Mouse (Mus musculus) neural tube, embryonic 14.5 days (tissue): ENCODE data around the gene Ankrd17. TPM values are rescaled to one million over a fixed set of nuclear protein-coding genes. Genes with fewer than 3 reads are reported as not detected.

Experiments
- ATAC-seq: fragments of 200-750 bp; cut with Nextera tagmentation; 2 replicates; pipeline ENCODE4 v1.8.0; 2017; ENCODE audit warnings: low read depth, mild to moderate bottlenecking, moderate TSS enrichment, moderate library complexity
- H3K27ac ChIP-seq: fragments of 300-500 bp; sonication (generic); 2 replicates; pipeline ENCODE4 v1.5.1; 2014; ENCODE audit warnings: low read depth, mild to moderate bottlenecking, control low read depth, low read length, moderate library complexity, mixed read lengths
- H3K27me3 ChIP-seq: fragments of 300-500 bp; sonication (generic); 2 replicates; pipeline ENCODE4 v1.6.1; 2014; ENCODE audit warnings: low read length; ENCODE audit not compliant: control insufficient read depth, insufficient read depth
- H3K36me3 ChIP-seq: fragments of 300-500 bp; sonication (generic); 2 replicates; pipeline ENCODE4 v1.6.1; 2014; ENCODE audit warnings: low read length, mixed read lengths; ENCODE audit not compliant: control insufficient read depth, insufficient read depth
- H3K4me1 ChIP-seq: fragments of 300-500 bp; sonication (generic); 2 replicates; pipeline ENCODE4 v1.6.1; 2014; ENCODE audit warnings: low read length; ENCODE audit not compliant: control insufficient read depth, insufficient read depth
- H3K4me2 ChIP-seq: fragments of 300-500 bp; sonication (generic); 2 replicates; pipeline ENCODE4 v1.6.1; 2014; ENCODE audit warnings: mild to moderate bottlenecking, low read depth, low read length, control low read depth
- H3K4me3 ChIP-seq: fragments of 300-500 bp; sonication (generic); 2 replicates; pipeline ENCODE4 v1.5.1; 2014; ENCODE audit warnings: low read depth, low read length, control low read depth, mixed read lengths
- H3K9ac ChIP-seq: fragments of 300-500 bp; sonication (generic); replicated peaks from 2 replicates; pipeline ENCODE4 v1.6.1; 2014; ENCODE audit warnings: low read depth, mild to moderate bottlenecking, control low read depth, low read length, mixed read lengths
- H3K9me3 ChIP-seq: fragments of 300-500 bp; sonication (generic); 2 replicates; pipeline ENCODE4 v1.6.1; 2016; ENCODE audit warnings: low read length; ENCODE audit not compliant: control insufficient read depth
- WGBS: fragments of 180-500 bp; shearing (Covaris S2); extraction: QIAGEN DNeasy Blood & Tissue Kit; methylation state at CpG from one replicate; pipeline ENCODE4 v1.1.7; 2014; 5-methylcytosine and 5-hydroxymethylcytosine counted together
- polyA plus RNA-seq: library from polyadenylated mRNA; unstranded; fragments of >200 nt; fragmentation: Nextera tagmentation; extraction: Ambion mirVana; gene quantifications from 2 replicates; pipeline ENCODE4 v1.2.1, GENCODE M21; 2014

Ankrd17 gene
- 41.1 and 43.6 TPM in 2 replicates for polyA plus RNA-seq

DNA sequence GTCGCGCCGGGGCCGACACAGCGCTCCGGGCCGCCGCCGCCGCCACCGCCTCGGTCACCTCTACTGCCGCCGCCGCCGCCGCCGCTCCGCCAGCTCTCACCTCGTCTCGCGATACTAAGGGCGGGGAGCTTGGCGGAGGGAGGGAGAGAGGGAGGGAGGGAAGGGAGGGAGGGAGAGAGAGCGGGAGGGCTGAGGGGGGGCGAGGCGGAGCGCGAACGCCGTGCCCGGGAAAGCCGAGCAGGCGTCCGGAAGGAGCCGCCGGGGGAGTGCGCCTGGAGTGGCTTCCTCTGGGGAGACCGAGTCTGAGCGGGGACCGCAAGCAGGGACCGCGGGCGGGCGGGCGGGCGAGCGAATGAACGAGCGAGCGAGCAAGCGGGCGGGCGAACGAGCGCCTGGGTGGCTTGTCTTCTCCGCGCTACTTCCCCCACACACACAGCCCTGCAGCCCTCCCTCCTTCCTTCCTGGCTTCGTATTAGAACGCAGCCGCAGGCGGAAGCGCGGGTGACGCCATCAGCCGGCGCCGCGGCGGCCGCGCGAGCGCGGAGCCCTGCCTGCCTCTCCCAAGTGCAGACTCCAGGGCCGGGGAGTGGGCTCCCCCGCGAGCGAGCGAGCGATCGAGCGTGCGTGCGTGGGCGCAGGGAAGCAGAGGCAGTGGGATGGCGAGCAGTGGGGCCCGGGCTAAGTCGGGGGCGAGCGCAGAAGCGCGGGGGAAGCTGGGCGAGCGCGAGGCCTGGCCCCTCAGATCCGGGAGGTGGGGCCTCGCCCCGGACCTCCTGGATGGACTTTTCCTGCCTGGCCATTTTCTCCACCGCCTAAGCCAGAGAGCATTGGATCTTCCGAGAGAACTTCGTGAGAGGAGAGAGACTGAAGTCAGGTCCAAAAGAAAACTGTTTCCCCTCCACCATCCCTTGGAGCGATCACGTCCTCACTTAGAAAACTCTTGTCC, at the start of gene Ankrd17:
Ankrd17 (minus strand) TSS at position 457 of the 946 bp plus-strand sequence.
- under 1% methylated on average over 82 of the region's 104 CpGs for WGBS

DNA sequence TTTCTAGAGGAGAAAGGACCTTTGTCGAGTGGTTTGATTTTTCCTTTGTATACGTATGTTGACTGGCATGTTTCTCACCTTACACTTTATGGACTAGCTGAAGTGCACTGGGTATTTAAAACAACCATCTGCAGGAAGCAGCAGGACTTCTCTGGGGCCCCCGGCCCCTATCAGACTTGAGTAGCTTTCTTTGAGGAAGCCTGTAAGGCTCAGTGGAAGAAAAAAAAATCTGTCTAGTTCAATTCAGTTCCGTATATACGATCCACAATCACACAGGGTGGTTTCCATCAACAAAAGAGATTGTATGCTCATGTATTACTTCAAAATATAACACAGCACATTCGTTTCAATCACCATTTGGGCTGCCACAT, 48.5 kb upstream of the Ankrd17 start:
- Histone ChIP-seq H3K4me3 (no peak overlapping the region), H3K4me2 (no peak overlapping the region), H3K36me3 (no peaks in the 10 kb centered on the region), H3K27me3 (no peaks in the 10 kb centered on the region), H3K4me1 (no peaks in the 10 kb centered on the region), H3K9ac (no peak overlapping the region), H3K27ac (no peak overlapping the region), H3K9me3 (no peaks in the 10 kb centered on the region)
- 69% methylated on average over 6 of the region's 6 CpGs for WGBS
- no peak for ATAC-seq

More for the DNA sequence above, at the start of gene Ankrd17:
- Histone ChIP-seq H3K4me3 (peak within 1 kb of the TSS; percentile 83), H3K4me1 (peaks cover 21% of the 10 kb centered on the region), H3K9ac (peak within 1 kb of the TSS; percentile 91), H3K36me3 (no peaks in the 10 kb centered on the region), H3K4me2 (peak within 1 kb of the TSS; percentile 65), H3K27me3 (no peaks in the 10 kb centered on the region), H3K27ac (peak within 1 kb of the TSS; percentile 99), H3K9me3 (no peaks in the 10 kb centered on the region)
- ATAC-seq = peak; percentile 95

- Histone ChIP-seq H3K27me3 (no peaks in the 10 kb centered on the region), H3K27ac (no peak overlapping the region), H3K9ac (no peak overlapping the region), H3K4me1 (no peaks in the 10 kb centered on the region), H3K9me3 (no peaks in the 10 kb centered on the region), H3K4me2 (no peak overlapping the region), H3K36me3 (no peaks in the 10 kb centered on the region), H3K4me3 (no peak overlapping the region)
- 85% methylated on average over 8 of the region's 8 CpGs for WGBS
- no peak for ATAC-seq
These were observed 48.0 kb upstream of the Ankrd17 start for GRCm38 (mm10) chr5:90414142-90414924.

GRCm38 (mm10) chr5:90405210-90405609, 38.8 kb upstream of the Ankrd17 start:
- Histone ChIP-seq H3K36me3 (no peaks in the 10 kb centered on the region), H3K27me3 (no peaks in the 10 kb centered on the region), H3K4me3 (no peak overlapping the region), H3K9me3 (no peaks in the 10 kb centered on the region), H3K4me2 (no peak overlapping the region), H3K4me1 (no peaks in the 10 kb centered on the region), H3K9ac (no peak overlapping the region), H3K27ac (no peak overlapping the region)
- 92% methylated on average over 4 of the region's 4 CpGs for WGBS
- ATAC-seq = no peak

GRCm38 (mm10) chr5:90396817-90397216, 30.4 kb upstream of the Ankrd17 start:
- H3K4me3 ChIP-seq = no peak overlapping the region
- no peak overlapping the region for H3K4me2 ChIP-seq
- H3K4me1 ChIP-seq = no peaks in the 10 kb centered on the region
- ATAC-seq = no peak
- no peaks in the 10 kb centered on the region for H3K9me3 ChIP-seq
- 96% methylated on average over 4 of the region's 4 CpGs for WGBS
- no peak overlapping the region for H3K9ac ChIP-seq
- no peak overlapping the region for H3K27ac ChIP-seq
- no peaks in the 10 kb centered on the region for H3K27me3 ChIP-seq
- no peaks in the 10 kb centered on the region for H3K36me3 ChIP-seq

GRCm38 (mm10) chr5:90394322-90394721, 27.9 kb upstream of the Ankrd17 start:
- no peak overlapping the region for H3K27ac ChIP-seq
- 84% methylated on average over 4 of the region's 4 CpGs for WGBS

DNA sequence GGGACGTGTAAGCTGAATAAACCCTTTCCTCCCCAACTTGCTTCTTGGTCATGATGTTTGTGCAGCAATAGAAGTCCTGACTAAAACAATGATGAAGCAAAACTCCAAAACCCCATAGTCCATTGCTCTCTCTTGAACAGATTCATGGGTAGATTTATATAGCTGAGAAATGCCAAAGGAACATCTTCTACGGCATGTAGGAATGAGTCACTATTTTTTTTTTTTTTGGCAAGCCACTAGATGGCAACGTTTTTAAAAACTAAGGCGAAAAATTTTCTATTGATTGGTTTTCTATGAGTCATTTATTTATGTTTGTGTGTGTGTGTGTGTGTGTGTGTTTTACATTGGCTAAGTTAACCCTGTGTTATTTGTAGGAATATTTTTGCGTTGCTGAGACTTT, 27.4 kb upstream of the Ankrd17 start:
- Histone ChIP-seq H3K27me3 (no peaks in the 10 kb centered on the region), H3K4me1 (no peaks in the 10 kb centered on the region), H3K27ac (no peak overlapping the region), H3K9me3 (no peaks in the 10 kb centered on the region), H3K4me3 (no peak overlapping the region), H3K36me3 (no peaks in the 10 kb centered on the region), H3K4me2 (no peak overlapping the region), H3K9ac (no peak overlapping the region)
- 68% methylated on average over 5 of the region's 5 CpGs for WGBS
- no peak for ATAC-seq

More at GRCm38 (mm10) chr5:90394322-90394721, 27.9 kb upstream of the Ankrd17 start:
- H3K27me3 ChIP-seq = no peaks in the 10 kb centered on the region
- H3K9me3 ChIP-seq = no peaks in the 10 kb centered on the region
- ATAC-seq = no peak
- H3K4me3 ChIP-seq = no peak overlapping the region
- no peak overlapping the region for H3K4me2 ChIP-seq
- no peaks in the 10 kb centered on the region for H3K4me1 ChIP-seq
- H3K36me3 ChIP-seq = no peaks in the 10 kb centered on the region
- no peak overlapping the region for H3K9ac ChIP-seq

DNA sequence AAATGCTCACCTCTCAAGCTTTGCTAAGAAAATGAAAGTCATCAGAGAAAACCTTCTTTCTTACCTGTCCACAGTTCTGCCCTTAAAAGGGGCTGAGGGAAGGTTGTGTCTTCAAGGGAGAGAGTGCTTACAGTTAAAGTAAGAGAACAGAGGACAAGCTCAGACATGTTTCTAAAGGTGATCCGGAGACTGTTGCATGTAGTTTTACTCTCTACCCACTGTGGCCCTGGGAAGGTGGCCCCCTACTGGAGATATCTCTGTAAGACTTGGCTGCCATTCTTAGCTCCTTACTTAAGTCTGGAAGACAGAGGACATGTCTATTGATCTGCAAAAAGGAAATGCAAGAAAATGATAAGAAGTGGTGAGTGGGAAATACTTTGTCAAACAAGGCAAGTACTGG, 16.7 kb upstream of the Ankrd17 start:
- Histone ChIP-seq H3K36me3 (no peaks in the 10 kb centered on the region), H3K27me3 (no peaks in the 10 kb centered on the region), H3K27ac (no peak overlapping the region), H3K4me2 (no peak overlapping the region), H3K9ac (no peak overlapping the region), H3K4me1 (no peaks in the 10 kb centered on the region), H3K4me3 (no peak overlapping the region), H3K9me3 (no peaks in the 10 kb centered on the region)
- no peak for ATAC-seq
- WGBS = 51% methylated on average over 1 of the region's 1 CpGs

DNA sequence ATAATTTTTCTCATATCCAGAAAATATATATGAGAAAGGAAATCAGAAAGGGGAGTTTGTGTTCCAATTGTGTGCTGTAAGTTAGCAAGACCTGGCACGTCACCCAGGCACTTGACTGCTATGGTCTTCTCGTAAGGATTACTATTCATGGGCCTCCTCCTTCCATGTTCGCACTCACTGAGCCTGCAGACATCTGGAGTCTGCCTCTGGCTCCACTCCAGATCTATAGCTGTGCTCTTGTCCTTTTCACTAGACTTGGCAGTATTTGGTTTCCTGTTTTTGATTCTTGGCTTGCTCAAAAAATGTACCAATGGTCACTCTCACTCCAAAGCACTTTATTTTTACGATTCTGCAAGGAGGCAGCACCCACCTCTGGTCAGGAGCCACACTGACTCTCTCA, 15.1 kb upstream of the Ankrd17 start:
- no peak overlapping the region for H3K4me3 ChIP-seq
- 68% methylated on average over 4 of the region's 4 CpGs for WGBS
- no peaks in the 10 kb centered on the region for H3K36me3 ChIP-seq
- no peak overlapping the region for H3K4me2 ChIP-seq
- no peak for ATAC-seq
- H3K27me3 ChIP-seq = no peaks in the 10 kb centered on the region
- H3K4me1 ChIP-seq = no peaks in the 10 kb centered on the region
- no peak overlapping the region for H3K27ac ChIP-seq
- no peak overlapping the region for H3K9ac ChIP-seq
- H3K9me3 ChIP-seq = no peaks in the 10 kb centered on the region
